Mouse (Mus musculus): ENCODE data around the gene Angel2. TPM values are rescaled to one million over a fixed set of nuclear protein-coding genes. Genes with fewer than 3 reads are reported as not detected.

Angel2 gene
- polyA plus RNA-seq, 1 experiment: 14.2 TPM

- H3K79me3 ChIP-seq (ENCODE audit: low read depth): no peaks in the 10 kb centered on the region
- TF ChIP-seq CTCF (IDR thresholded peaks at IDR 0.05; ENCODE audit: control insufficient read depth, insufficient read depth, insufficient read length) (no peak), FOSL1 (IDR thresholded peaks at IDR 0.05; ENCODE audit: insufficient read depth, low read length, poor library complexity, severe bottlenecking) (no peak), MAX (IDR thresholded peaks at IDR 0.05) (no peak), USF1 (IDR thresholded peaks at IDR 0.05; ENCODE audit: low read depth) (no peak), MYOG (IDR thresholded peaks at IDR 0.05; ENCODE audit: control insufficient read depth, extremely low read depth, insufficient read length) (no peak)
- peaks cover 29% of the 10 kb centered on the region for H3K36me3 ChIP-seq (ENCODE audit: control insufficient read depth, insufficient read depth)
- H3ac ChIP-seq (ENCODE audit: control insufficient read depth, insufficient read length, low read depth): no peak overlapping the region
- H3K79me2 ChIP-seq (ENCODE audit: control insufficient read depth, insufficient read depth): no peaks in the 10 kb centered on the region
- no peak overlapping the region for H3K4me3 ChIP-seq (ENCODE audit: insufficient read depth, poor library complexity, severe bottlenecking)
- no peaks in the 10 kb centered on the region for H3K27me3 ChIP-seq (ENCODE audit: control insufficient read depth, insufficient read depth, insufficient read length)
Observed at GRCm38 (mm10) chr1:190888646-190889045, 36.3 kb upstream of the Angel2 start.

- Histone ChIP-seq H3K4me3 (ENCODE audit: insufficient read depth, poor library complexity, severe bottlenecking) (no peak overlapping the region), H3ac (ENCODE audit: control insufficient read depth, insufficient read length, low read depth) (no peak overlapping the region), H3K79me3 (ENCODE audit: low read depth) (no peaks in the 10 kb centered on the region), H3K79me2 (ENCODE audit: control insufficient read depth, insufficient read depth) (no peaks in the 10 kb centered on the region), H3K27me3 (ENCODE audit: control insufficient read depth, insufficient read depth, insufficient read length) (no peaks in the 10 kb centered on the region), H3K36me3 (ENCODE audit: control insufficient read depth, insufficient read depth) (peaks cover 34% of the 10 kb centered on the region)
- TF ChIP-seq MYOG (IDR thresholded peaks at IDR 0.05; ENCODE audit: control insufficient read depth, extremely low read depth, insufficient read length): no peak
- no peak for TF ChIP-seq FOSL1 (IDR thresholded peaks at IDR 0.05; ENCODE audit: insufficient read depth, low read length, poor library complexity, severe bottlenecking)
- TF ChIP-seq MYOD1 (IDR thresholded peaks at IDR 0.05; ENCODE audit: control insufficient read depth, insufficient read length, low read depth): no peak
- TF ChIP-seq CTCF (IDR thresholded peaks at IDR 0.05; ENCODE audit: control insufficient read depth, insufficient read depth, insufficient read length): no peak
- no peak for TF ChIP-seq CEBPB (IDR thresholded peaks at IDR 0.05; ENCODE audit: low read depth)
- TF ChIP-seq MAX (IDR thresholded peaks at IDR 0.05): no peak
- no peak for TF ChIP-seq USF1 (IDR thresholded peaks at IDR 0.05; ENCODE audit: low read depth)
Observed at GRCm38 (mm10) chr1:190893559-190894167, 31.2 kb upstream of the Angel2 start.

GRCm38 (mm10) chr1:190898186-190898585, 26.7 kb upstream of the Angel2 start:
- TF ChIP-seq FOSL1 (IDR thresholded peaks at IDR 0.05; ENCODE audit: insufficient read depth, low read length, poor library complexity, severe bottlenecking): no peak
- no peak for TF ChIP-seq MAX (IDR thresholded peaks at IDR 0.05)
- TF ChIP-seq MYOD1 (IDR thresholded peaks at IDR 0.05; ENCODE audit: control insufficient read depth, insufficient read length, low read depth): no peak
- TF ChIP-seq CEBPB (IDR thresholded peaks at IDR 0.05; ENCODE audit: low read depth): no peak
- TF ChIP-seq MYOG (IDR thresholded peaks at IDR 0.05; ENCODE audit: control insufficient read depth, extremely low read depth, insufficient read length): no peak
- TF ChIP-seq CTCF (IDR thresholded peaks at IDR 0.05; ENCODE audit: control insufficient read depth, insufficient read depth, insufficient read length): no peak
- no peak for TF ChIP-seq USF1 (IDR thresholded peaks at IDR 0.05; ENCODE audit: low read depth)
- peaks cover 30% of the 10 kb centered on the region for H3K36me3 ChIP-seq (ENCODE audit: control insufficient read depth, insufficient read depth)
- no peaks in the 10 kb centered on the region for H3K27me3 ChIP-seq (ENCODE audit: control insufficient read depth, insufficient read depth, insufficient read length)
- no peak overlapping the region for H3K4me3 ChIP-seq (ENCODE audit: insufficient read depth, poor library complexity, severe bottlenecking)
- H3ac ChIP-seq (ENCODE audit: control insufficient read depth, insufficient read length, low read depth): no peak overlapping the region
- H3K79me3 ChIP-seq (ENCODE audit: low read depth): no peaks in the 10 kb centered on the region
- H3K79me2 ChIP-seq (ENCODE audit: control insufficient read depth, insufficient read depth): no peaks in the 10 kb centered on the region

GRCm38 (mm10) chr1:190898899-190899575, 25.9 kb upstream of the Angel2 start:
- H3K79me2 ChIP-seq (ENCODE audit: control insufficient read depth, insufficient read depth): no peaks in the 10 kb centered on the region
- TF ChIP-seq FOSL1 (IDR thresholded peaks at IDR 0.05; ENCODE audit: insufficient read depth, low read length, poor library complexity, severe bottlenecking) (no peak), MAX (IDR thresholded peaks at IDR 0.05) (no peak), MYOD1 (IDR thresholded peaks at IDR 0.05; ENCODE audit: control insufficient read depth, insufficient read length, low read depth) (no peak), CTCF (IDR thresholded peaks at IDR 0.05; ENCODE audit: control insufficient read depth, insufficient read depth, insufficient read length) (no peak), MYOG (IDR thresholded peaks at IDR 0.05; ENCODE audit: control insufficient read depth, extremely low read depth, insufficient read length) (no peak), CEBPB (IDR thresholded peaks at IDR 0.05; ENCODE audit: low read depth) (no peak), USF1 (IDR thresholded peaks at IDR 0.05; ENCODE audit: low read depth) (no peak)
- no peaks in the 10 kb centered on the region for H3K79me3 ChIP-seq (ENCODE audit: low read depth)
- no peak overlapping the region for H3ac ChIP-seq (ENCODE audit: control insufficient read depth, insufficient read length, low read depth)
- H3K36me3 ChIP-seq (ENCODE audit: control insufficient read depth, insufficient read depth): peaks cover 39% of the 10 kb centered on the region
- no peaks in the 10 kb centered on the region for H3K27me3 ChIP-seq (ENCODE audit: control insufficient read depth, insufficient read depth, insufficient read length)
- H3K4me3 ChIP-seq (ENCODE audit: insufficient read depth, poor library complexity, severe bottlenecking): no peak overlapping the region

- TF ChIP-seq MAX (IDR thresholded peaks at IDR 0.05) (peak; percentile 23), FOSL1 (IDR thresholded peaks at IDR 0.05; ENCODE audit: insufficient read depth, low read length, poor library complexity, severe bottlenecking) (no peak), CEBPB (IDR thresholded peaks at IDR 0.05; ENCODE audit: low read depth) (no peak), MYOD1 (IDR thresholded peaks at IDR 0.05; ENCODE audit: control insufficient read depth, insufficient read length, low read depth) (peak; percentile 53)
- peaks cover 31% of the 10 kb centered on the region for H3K36me3 ChIP-seq (ENCODE audit: control insufficient read depth, insufficient read depth)
- H3ac ChIP-seq (ENCODE audit: control insufficient read depth, insufficient read length, low read depth): no peak overlapping the region
- H3K79me3 ChIP-seq (ENCODE audit: low read depth): no peaks in the 10 kb centered on the region
- peaks cover 14% of the 10 kb centered on the region for H3K79me2 ChIP-seq (ENCODE audit: control insufficient read depth, insufficient read depth)
- no peak overlapping the region for H3K4me3 ChIP-seq (ENCODE audit: insufficient read depth, poor library complexity, severe bottlenecking)
- no peaks in the 10 kb centered on the region for H3K27me3 ChIP-seq (ENCODE audit: control insufficient read depth, insufficient read depth, insufficient read length)
Observed at GRCm38 (mm10) chr1:190901082-190901481, 23.8 kb upstream of the Angel2 start.
